Mouse (Mus musculus) yolk sac, embryonic 10.5 days (tissue): ENCODE data around the gene Syap1.
"Not testable (repeated sequence)": the region's sequence is repeated elsewhere in the genome, so short reads cannot be mapped to it uniquely, and the experiment has no call there.

Experiments used
- DNase-seq: peaks from one replicate; pipeline ENCODE4 v3.0.0-alpha.2; 2017; ENCODE audit warnings: low spot score

Gene Syap1

DNA sequence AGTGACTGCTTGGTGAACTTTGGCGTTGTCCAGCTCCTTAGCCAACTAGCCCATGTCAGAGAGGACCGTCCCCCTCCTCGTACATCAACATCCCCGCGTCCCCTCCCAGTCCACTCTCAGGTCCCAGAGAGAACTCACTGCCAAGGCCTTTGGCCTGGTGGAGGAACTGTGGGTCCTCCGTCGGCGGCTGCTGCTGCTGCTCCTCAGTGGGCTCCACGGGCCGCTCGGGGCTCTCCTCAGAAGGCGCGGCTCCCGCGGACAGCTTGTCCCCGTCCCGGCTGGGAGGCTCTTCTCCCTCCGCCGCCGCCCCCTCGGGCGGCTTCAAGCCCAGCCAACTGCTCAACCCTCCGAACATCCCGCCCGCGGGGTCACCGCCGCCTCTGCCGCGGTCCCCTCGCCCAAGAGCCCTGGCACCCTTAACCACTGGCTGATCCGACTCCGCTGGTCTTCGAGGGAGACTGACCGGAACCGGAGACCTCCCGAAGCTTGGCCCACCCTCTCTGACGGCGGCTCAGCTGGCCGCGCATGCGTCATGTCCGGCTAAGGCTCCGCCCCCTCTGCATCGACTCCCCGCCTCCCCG lies at the start of gene Syap1:
Gene Syap1 (minus strand): TSS at position 517 of the 581 bp plus-strand sequence.
- peak; percentile 78 for DNase-seq

DNA sequence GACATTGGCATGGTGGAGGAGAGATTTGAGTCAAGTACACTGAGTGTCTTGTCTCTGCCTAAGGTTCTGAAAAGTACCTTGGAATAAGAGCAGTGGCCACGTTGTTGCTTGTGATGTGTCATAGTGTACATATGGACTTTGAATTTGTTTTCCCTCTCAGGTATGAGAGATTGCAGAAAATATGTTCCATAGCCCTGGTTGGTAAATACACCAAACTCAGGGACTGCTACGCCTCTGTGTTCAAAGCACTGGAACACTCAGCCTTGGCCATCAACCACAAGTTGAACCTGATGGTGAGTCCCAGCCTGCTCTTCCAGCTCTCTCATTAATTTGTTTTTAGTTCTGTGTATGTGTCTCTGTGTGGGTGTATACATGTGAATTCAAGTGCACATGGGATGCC lies 43.2 kb upstream of the Syap1 start:
- DNase-seq: no peak

DNA sequence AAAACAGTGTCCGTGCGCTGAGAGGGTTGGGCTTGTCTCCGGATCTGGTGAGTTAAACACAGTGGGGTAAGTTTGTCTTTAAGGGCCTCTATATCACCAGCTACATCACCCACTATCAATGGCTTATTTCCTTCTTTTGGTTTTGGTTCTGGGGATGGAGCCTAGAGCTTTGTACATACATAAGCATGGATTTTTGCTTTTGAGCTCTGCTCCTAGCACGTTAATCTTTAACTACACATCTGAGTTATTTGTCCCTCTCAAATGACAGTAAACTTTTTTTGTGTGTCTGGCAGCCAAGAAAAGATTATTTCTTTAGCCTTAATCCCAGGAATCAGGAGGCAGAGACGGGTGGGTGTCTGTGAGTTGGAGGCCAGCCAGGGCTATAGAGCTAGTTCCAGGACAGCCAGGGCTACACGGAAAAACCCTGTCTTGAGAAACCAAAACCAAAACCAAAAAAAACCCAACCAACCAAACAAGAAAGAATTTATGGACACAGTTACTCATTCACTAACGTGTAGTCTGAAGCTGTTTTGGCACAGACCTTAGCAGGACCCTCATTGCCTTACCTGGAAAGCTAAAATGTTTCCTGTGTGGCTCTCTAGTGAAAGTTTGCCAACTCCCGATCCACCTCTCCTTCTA lies 33.4 kb upstream of the Syap1 start:
- no peak for DNase-seq

DNA sequence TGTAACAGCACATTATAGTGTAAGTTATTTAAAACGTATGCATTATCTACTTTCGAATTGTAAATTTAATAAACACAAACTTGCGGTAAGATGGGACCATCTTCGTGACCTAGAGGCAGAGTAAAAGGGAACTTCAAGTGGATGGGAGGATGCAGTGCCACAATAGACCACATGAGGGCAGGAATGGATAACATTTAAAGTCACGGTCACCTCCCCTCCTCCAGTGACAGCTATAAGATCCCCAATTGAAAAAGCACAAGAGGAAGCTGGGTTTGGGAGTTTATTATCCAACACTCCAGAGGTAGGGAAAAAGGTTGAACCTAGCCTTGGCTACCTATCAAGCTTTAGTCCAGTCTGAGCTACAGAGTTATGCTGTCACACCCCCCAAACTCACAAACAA lies 27.4 kb upstream of the Syap1 start:
- DNase-seq: no peak

DNA sequence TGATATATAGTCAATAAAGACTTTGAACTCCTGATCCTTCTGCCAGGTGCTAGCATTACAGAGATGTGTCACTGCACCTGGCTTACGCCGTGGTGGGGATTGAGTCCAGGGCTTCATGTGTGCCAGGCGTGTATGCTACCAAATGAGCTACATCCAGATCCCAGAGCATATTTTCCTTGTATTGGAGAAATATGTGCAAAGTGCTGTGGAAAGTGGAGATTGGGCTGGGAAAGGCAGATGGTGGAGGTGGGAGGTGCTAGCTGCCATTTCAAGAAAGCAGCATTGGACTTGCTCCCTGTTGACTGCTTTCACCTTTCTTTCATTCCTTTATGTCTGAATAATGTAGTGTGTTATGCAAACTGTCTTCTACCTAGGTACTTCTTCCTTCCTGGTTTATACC lies 25.4 kb upstream of the Syap1 start:
- DNase-seq: no peak

DNA sequence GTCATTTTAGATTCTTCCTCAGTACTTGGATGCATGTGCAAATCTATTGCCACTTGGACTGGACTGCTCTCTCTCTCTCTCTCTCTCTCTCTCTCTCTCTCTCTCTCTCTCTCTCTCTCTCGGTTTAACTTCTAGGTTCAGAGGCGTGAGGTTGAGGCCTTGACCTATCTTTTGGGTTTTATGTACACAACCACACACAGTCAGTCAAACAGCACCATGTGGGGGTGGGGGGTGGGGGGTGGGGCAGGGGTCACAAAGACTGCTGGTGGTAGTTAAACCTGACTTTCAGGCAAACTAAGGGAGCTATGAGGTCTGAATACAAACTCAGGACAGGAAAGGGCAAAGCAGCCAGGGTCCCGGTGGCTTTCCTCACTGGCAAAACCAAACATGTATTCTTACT lies 19.3 kb upstream of the Syap1 start:
- DNase-seq: no peak

DNA sequence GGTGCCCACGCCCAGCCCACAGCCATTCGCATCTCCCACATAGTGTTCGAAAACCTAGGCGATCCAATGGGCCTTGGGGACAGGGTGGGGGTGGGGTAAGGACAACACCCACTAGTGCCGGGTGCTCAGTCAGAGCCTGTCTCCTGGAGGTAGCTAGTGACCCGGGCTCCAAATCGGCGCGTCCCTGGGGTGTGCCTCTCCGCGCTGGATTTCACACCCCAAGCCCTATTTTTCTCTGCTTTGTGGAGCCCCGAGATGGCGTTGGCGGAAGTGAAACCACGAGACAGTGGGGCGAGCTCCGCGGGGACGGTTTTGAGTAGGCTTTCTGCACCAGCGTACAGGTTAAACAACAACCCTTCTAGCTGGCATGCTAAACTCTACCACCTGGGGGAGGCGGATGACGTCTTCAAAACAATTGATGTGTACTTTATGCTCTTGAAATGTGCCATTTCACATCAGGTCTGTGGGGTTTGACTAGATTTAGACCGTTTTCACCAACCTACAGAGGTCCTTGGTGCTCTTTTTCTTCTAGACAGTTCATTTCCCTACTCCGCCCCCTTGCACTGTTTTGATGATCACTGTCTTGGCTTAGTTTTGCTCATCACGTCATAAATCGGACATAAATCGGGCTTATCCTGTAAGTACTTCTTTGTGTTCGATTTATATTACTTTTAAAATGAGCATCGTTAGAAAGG lies 13.9 kb upstream of the Syap1 start:
- peak; percentile 61 for DNase-seq

DNA sequence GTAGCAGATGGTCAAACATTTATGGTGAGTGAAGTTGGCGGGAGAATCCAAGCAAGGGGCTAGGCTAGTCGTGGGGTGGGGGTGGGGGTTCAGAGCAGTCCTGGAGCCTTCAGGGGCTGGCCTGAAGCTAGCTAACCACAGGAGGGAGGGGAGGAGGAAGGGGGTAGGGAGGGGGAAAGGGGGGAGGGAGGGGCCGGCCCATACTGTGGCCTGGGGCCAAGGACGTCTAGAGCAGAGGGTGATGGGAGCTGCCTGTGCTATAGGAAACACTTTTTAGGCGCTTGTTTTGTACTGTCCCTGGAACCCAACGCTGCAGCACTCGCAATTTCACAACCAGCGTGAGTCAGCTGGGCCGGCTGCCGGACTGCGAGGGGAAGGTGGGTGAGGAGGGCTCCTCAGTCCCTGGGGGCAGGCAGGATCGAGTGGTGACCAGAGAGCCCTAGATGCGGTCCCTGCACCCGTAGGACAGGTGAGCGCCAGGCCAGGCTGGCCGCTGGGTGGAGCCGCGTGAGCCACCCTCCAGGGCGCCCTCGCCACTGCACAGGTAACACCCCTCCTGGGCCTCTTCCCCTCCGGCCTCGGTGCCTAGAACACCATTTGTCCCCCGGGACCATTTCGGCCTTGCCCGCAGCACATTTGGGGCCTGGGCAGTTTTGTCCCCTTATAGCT lies 13.3 kb upstream of the Syap1 start:
- peak; percentile 80 for DNase-seq

DNA sequence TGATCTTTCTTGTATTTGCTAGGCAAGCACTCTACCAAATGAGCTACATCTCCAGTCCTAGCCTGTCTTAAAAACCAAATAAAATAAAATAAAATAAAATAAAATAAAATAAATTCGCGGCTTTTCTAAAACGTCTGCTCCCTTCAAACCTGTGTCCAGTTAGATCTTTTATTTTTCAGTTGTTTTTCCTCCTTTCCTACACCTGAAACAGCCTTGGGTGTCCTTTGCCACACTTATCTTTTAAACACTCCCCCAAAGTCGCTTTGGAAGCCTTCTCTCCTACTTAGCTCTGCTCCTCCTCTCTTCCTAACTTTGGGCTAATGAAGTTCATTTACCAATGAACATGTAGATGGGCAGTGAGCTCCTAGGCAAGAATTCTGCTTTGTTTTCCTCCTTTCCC lies 12.7 kb upstream of the Syap1 start, which contains the start of gene Ctps2:
Gene Ctps2 (plus strand): TSS at position 301 of the 400 bp plus-strand sequence.
- no peak for DNase-seq

DNA sequence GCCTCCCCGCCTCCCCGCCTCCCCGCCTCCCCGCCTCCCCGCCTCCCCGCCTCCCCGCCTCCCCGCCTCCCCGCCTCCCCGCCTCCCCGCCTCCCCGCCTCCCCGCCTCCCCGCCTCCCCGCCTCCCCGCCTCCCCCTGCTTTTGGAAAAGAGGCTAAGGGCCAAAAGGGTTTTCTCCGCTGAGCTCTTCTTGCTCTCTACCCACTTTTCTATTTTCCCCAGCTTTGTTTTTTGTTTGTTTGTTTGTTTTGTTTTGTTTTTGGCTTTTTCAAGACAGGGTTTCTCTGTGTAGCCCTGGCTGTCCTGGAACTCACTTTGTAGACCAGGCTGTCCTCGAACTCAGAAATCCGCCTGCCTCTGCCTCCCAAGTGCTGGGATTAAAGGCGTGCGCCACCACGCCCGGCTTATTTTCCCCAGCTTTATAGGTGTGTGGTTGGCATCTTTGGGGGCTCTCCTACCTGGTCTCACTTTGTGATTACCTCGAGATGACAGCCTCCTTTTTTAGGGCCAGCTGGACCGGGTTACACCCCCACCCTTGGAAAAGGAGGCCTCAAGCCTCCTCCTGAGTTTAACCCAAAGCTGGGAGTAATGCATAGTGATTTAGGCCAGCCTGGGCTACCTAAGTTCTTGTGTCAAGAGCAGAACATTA lies 452 bp upstream of the Syap1 start:
- DNase-seq: not testable (repeated sequence)

DNA sequence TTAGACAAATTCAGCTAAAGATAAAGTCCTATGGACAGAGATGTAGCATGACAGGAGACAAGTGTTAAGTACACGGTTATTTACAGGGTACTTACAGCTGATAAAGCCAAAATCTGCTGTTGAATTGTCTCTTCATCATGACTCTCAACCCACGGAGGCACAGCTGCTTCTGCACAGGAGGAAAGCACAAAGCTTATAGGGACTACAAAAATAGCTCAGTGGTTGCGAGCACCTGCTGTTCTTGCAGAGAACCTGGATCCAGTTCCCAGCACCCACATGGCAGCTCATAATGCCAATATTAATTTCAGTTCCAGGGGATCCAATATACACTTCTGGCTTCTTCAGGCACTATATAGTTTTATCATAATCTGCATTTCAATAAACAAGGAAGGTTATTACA lies 10.0 kb downstream of the Syap1 start:
- no peak for DNase-seq

DNA sequence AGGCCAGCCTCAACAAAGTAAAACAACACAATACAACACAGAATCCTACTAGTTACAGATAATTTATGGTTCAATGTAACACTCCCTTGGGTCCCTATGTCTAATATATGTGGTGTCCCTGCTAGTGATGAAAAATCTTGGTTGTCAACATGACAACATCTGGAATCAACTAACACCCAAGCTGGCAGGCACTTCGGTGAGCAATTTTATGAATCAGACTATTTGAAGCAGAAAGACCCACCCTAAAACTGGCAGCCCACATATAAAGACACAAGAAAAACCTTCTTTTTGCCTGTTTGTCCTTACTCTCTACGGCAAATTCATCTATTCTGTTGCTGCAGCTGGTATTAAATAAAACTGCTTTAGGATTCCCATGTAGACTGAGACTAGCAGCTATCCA lies 14.5 kb downstream of the Syap1 start:
- DNase-seq: no peak

DNA sequence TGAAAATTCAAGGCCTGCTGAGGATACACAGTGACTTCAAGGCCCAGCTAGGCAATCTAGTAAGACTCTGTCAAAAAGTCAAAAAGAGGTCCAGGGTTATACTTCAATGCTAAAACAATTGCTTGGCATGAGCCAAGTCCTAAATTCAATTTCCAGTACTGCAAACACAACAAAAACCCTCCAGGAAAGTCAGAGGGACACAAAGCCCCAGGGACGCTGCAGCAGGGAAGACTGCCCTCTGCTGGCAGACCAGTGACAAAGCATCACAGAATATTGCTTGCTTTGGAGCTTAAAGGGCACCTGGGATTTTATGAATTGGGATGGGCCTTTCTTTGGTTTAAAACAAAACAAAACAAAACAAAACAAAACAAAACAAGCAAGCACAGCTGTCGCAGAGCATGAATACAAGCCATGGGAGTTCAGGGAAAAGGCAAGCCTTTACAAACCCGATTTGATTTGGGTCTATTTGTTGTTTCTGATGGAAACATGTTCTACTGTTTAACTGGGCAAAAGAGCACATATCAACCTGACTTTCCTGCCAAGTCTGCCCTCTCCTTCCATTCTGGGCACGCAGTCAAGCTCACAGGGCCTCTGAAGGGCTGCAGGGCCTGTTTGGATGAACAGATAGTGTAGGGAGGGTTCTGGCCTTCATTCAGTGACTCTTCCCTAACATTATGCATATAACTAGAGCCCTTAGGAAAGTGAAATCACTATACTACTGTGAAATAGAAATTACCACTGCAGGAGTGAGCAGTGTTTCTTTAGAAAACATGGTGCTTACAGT lies 16.3 kb downstream of the Syap1 start:
- no peak for DNase-seq

DNA sequence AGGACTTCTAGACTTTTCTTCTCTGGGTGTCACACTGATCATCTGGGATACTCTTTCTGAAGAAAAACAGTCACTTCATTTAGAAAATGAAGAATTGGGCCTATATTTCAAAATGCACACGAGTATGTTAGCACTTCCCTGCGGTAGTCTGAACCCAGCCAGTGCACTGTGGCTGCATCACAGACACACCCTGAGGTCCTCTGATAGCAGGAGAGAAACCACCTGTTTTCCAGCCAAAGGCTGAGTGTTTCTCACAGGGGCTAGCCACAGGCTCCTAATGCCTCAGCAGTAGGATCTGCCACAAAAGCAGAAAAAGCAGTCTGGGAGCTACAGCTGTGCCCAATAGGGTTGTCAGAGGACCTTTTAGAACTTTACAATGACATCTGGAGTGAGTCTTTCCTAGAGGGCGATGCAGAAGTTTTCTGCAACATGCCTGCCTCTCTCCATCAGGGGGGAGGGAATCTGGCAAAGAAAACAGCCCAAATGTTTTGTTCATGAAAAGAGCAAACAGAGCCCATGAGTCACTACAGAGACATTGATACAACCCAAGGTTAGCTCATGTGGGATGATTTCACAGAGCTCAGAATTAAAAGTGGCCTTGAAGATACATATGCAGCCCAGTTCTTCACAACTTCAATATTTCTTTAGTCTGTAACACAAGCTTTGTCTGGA lies 19.8 kb downstream of the Syap1 start:
- DNase-seq: no peak

DNA sequence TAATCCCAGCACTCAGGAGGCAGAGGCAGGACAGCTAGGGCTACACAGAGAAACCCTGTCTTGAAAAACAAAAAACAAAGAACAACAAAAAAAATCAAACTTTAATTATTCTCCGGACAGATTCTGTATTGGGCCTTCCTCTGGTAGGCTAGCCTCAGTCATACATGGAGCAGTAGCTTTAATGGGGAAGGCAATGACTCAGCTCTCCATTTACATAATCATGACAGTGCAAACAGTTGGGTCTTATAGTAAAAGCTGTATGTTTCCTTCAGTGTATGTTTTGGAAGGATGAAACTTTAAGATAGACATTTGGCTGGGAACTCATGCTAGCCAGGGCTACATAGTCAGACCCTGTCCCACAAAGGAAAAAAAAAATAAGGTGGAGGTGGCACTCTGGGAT lies 39.6 kb downstream of the Syap1 start:
- no peak for DNase-seq

DNA sequence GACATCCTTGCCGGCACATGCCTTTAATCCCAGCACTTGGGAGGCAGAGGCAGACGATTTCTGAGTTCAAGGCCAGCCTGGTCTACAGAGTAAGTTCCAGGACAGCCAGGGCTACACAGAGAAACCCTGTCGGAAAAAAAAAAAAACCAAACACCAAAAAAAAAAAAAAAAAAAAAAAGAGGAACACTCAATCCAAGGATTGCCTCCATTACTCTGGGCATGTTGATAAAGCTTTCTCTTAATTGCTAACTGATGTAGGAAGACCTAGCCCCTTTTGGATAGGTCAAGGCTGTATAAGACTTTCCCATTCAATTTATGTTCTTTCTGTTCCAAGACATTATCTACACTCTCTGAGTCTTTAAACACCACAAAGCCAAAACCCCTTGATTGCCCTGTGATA lies 42.7 kb downstream of the Syap1 start:
- no peak for DNase-seq

DNA sequence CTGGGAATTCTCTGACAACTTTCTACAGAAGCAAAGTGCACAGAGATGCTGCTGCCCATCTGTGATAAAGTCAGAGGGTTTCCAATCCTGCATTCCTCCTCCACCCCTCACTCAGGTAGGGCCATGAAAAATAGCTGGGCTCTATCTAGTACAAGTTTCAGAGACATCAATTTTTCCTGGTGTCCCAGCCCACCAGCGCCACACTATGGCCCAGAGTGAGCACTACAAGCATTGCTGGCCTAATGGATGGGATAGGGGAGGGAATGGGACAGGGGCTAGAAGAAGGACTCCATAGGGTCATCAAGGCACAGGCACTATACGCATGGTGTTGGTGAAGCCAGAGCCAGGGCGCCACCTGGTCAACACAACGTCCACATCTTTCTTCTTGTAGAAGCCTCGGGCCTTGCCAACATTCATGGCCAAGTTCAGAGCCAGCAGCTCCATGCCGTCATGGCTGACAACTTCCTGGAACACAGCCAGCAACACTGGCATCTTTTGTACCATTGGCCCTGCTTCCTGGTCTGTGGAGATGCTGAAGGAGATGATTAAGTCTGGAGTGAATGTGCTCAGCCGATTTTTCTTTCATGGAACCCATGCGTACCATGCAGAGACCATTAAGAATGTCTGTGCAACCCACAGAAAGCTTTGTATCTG lies 43.7 kb downstream of the Syap1 start:
- DNase-seq: no peak

DNA sequence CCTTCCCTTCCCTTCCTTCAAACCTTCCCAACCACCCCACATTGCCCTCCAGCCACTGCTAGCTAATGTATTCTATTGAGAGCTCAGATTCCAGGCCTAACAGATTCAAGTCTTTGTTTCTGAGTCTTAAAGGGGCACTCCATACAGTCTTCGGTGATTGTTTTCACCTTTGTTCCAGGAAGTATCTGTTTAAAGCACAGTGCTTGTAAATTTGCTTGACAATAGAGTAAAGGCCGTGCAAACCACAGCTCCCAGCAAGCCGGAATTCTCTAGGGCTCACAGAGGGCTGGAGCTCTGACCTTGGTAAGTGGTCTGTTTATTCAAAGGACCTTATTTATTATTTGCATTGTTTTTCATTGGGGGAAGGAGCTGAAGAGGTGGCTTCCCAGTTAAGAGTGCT lies 56.1 kb downstream of the Syap1 start:
- DNase-seq: no peak

DNA sequence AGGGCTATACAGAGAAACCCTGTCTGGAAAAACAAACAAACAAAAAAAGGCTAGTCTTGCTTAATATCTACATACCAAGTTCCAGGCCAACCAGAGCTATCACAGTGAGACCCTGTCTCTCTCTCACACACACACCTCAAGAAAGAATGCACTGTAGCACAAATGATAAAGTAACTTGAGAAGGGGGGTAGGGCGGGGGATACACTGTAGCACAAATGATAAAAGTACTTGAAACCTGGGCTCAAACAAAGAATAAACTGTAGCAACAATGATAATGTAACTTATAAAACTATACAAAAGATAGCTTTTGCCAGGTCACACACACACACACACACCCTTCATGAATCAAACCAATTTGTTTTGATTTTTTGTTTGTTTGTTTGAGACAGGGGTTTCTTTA lies 56.7 kb downstream of the Syap1 start:
- DNase-seq: no peak

DNA sequence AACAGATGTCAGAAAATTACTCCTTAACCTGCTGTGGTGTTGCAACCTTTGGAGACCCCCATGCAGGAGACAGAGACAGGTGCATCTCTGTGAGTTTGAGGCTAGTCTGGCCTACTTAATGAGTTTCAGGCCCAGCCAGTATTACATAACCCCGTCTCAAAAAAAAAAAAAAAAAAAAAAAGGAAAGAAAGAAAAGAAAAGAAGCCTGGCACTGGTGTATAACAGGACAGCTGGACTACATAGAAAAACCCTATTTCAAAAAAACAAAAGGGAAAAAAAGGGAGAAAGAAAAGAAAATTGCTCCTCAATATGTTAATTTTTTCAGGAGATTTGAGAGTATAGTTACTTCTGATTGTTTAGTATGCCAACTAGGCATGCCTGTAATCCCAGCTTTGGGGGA lies 57.2 kb downstream of the Syap1 start:
- DNase-seq: no peak

DNA sequence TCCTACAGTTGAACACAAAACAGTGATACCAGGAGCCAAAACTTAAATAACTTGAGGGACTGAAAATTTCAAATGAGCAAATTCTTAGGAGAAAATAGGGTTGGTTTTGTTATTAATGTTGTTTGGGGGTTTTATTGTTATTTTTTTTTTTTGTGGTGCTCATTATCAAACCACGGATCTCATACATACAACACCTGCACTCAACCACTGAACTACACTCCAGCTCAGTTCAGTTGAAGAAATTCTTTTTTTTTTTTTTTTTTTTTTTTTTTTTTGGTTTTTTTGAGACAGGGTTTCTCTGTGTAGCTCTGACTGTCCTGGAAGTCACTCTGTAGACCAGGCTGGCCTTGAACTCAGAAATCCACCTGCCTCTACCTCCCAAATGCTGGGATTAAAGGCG lies 57.9 kb downstream of the Syap1 start:
- DNase-seq: not testable (repeated sequence)
